Comparison of ENCODE assay signal across 8 mouse cellular contexts in the genomic region with DNA sequence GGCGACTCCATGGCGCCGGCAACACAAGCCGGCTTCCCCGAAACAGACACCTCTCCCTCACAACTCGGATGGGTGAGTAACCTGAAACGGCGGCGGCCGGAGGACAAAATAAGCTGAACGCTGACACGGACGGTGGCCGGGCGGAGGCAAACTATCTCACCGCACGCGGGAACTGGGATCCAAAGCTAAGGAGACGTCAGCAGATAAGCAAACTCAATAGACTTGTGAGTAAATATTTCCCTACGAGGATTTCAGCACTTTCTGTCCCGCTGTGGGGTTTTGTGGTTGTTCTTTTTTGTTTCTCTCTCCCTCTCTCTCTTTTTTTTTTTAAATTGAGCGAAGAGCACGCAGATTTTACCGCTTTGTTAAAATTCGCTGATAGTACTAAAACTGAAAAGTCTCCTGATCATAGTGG. TPM values are rescaled to one million over a fixed set of nuclear protein-coding genes. Genes with fewer than 3 reads are reported as not detected.
DNase-seq lines count a peak whose midpoint lies in the region; ATAC-seq lines count a peak whose summit lies in the region.

A gene (minus strand): TSS at position 81 of the 415 bp plus-strand sequence.

- H3K79me2 ChIP-seq in macrophage (ENCODE audit: inconsistent target): peaks cover 53% of the 10 kb centered on the region

- peak within 1 kb of the TSS; percentile 84 for H3K27ac ChIP-seq in hindbrain, embryonic 16.5 days (ENCODE audit: low read depth, low read length)
- H3K27ac ChIP-seq in macrophage: peak within 1 kb of the TSS; percentile 87

- H3K36me3 ChIP-seq in hindbrain, embryonic 16.5 days (ENCODE audit: control insufficient read depth, insufficient read depth, low read length): no peaks in the 10 kb centered on the region
- no peaks in the 10 kb centered on the region for H3K36me3 ChIP-seq in macrophage (ENCODE audit: inconsistent target)

- peak; percentile 63; the same call in 1 of the 2 replicates for ATAC-seq in hindbrain, embryonic 16.5 days

- WGBS in hindbrain, embryonic 16.5 days: 0% methylated on average over 25 of the region's 25 CpGs
- under 1% methylated on average over 25 of the region's 25 CpGs for WGBS in macrophage (ENCODE audit: missing documents)

- peak within 1 kb of the TSS; percentile 94 for H3K4me3 ChIP-seq in hindbrain, embryonic 16.5 days (ENCODE audit: low read length)
- peak within 1 kb of the TSS; percentile 100 for H3K4me3 ChIP-seq in macrophage (ENCODE audit: inconsistent target)

- H3K9ac ChIP-seq in hindbrain, embryonic 16.5 days (ENCODE audit: low read depth, low read length): peak within 1 kb of the TSS; percentile 89

- no peaks in the 10 kb centered on the region for H3K27me3 ChIP-seq in hindbrain, embryonic 16.5 days (replicated peaks; ENCODE audit: control insufficient read depth, insufficient read depth, low read length)

- peaks cover 7% of the 10 kb centered on the region; the same call in 1 of the 2 replicates for H3K4me1 ChIP-seq in hindbrain, embryonic 16.5 days (ENCODE audit: control insufficient read depth, insufficient read depth, low read depth, low read length)

- H3K9me3 ChIP-seq in hindbrain, embryonic 16.5 days (ENCODE audit: control insufficient read depth, low read length): no peaks in the 10 kb centered on the region

- H3K4me2 ChIP-seq in hindbrain, embryonic 16.5 days (ENCODE audit: low read length): peak within 1 kb of the TSS; percentile 75

- peak; percentile 73 for DNase-seq in WW6 (ENCODE audit: low read depth, low spot score)
- DNase-seq in cerebellum, postnatal 4 days (ENCODE audit: low spot score in 2 of 2): peak; percentile 96 to 97
- peak; percentile 97 for DNase-seq in gastrocnemius, adult 18-20 months (ENCODE audit: low spot score)
- DNase-seq in left cerebral cortex, adult 18-20 months (ENCODE audit: low spot score in 2 of 2): peak; percentile 97 to 98
- DNase-seq in right cerebral cortex, adult 18-20 months: peak; percentile 96
- peak; percentile 93 for DNase-seq in urinary bladder, postnatal 10 days (ENCODE audit: low spot score)

RNA-seq across cellular contexts. Expression of the gene that starts here (rescaled TPM):
- 10 to 100 TPM; 17.0 to 17.7 TPM for total RNA-seq in gastrocnemius, adult 18-20 months (2021)
- 6.5 and 7.0 TPM in 2 replicates for polyA plus RNA-seq in hindbrain, embryonic 16.5 days (2015; fragmentation: Nextera tagmentation; extraction: Ambion mirVana)
- total RNA-seq in left cerebral cortex, adult 18-20 months (2021): 10 to 100 TPM; 47.1 to 50.7 TPM
- 100 to 1,000 TPM in 7 of 26 experiments, 10 to 100 TPM in 19; 32.2 to 113 (median 88.3) TPM for total RNA-seq in macrophage (2018; cell fraction: chromatin; rRNA removed)
- 10 to 100 TPM; 39.2 to 72.1 (median 54.7) TPM for total RNA-seq in macrophage (2018; cell fraction: cytosol; rRNA removed)
- 100 to 1,000 TPM in 6 of 26 experiments, 10 to 100 TPM in 20; 48.1 to 130 (median 83.2) TPM for total RNA-seq in macrophage (2018; cell fraction: nucleus; rRNA removed)
- polyA plus RNA-seq in macrophage (2018): 41.4 to 56.5 TPM (median 54.4 TPM) in 3 replicates

Comparison
In these comparisons a context has a peak if more than half of its experiments do, and no peak if none do; other contexts are left out.
1. Peak in every context shown above with its lines: DNase-seq, ATAC-seq, H3K4me3 ChIP-seq and H3K27ac ChIP-seq.